Mouse (Mus musculus) intestine, postnatal 0 days (tissue): ENCODE results near the gene Ttc16. TPM values are rescaled to one million over a fixed set of nuclear protein-coding genes. Genes with fewer than 3 reads are reported as not detected.

Experiments used
- ATAC-seq: fragments of 200-750 bp; cut with Nextera tagmentation; 2 replicates; pipeline ENCODE4 v1.8.0; 2017; ENCODE audit warnings: mild to moderate bottlenecking, moderate TSS enrichment, moderate library complexity
- H3K27ac ChIP-seq: fragments of 300-500 bp; sonication (generic); 2 replicates; pipeline ENCODE4 v1.5.1; 2014; ENCODE audit warnings: mild to moderate bottlenecking, low read depth, low read length, moderate library complexity
- H3K27me3 ChIP-seq: fragments of 300-500 bp; sonication (generic); replicated peaks from 2 replicates; pipeline ENCODE4 v1.6.1; 2014; ENCODE audit warnings: low read length, mixed read lengths; ENCODE audit not compliant: control insufficient read depth, insufficient read depth
- H3K36me3 ChIP-seq: fragments of 300-500 bp; sonication (generic); 2 replicates; pipeline ENCODE4 v1.6.1; 2014; ENCODE audit warnings: mild to moderate bottlenecking, moderate library complexity; ENCODE audit not compliant: control insufficient read depth, insufficient read depth
- H3K4me1 ChIP-seq: fragments of 300-500 bp; sonication (generic); replicated peaks from 2 replicates; pipeline ENCODE4 v1.6.1; 2014; ENCODE audit warnings: antibody characterized with exemption, low read length, mixed read lengths; ENCODE audit not compliant: control insufficient read depth, insufficient read depth
- H3K4me2 ChIP-seq: fragments of 300-500 bp; sonication (generic); replicated peaks from 2 replicates; pipeline ENCODE4 v1.6.1; 2014; ENCODE audit warnings: low read depth, mild to moderate bottlenecking, moderate library complexity
- H3K4me3 ChIP-seq: fragments of 300-500 bp; sonication (generic); 2 replicates; pipeline ENCODE4 v1.5.1; 2014; ENCODE audit warnings: low read depth, low read length
- H3K9ac ChIP-seq: fragments of 300-500 bp; sonication (generic); 2 replicates; pipeline ENCODE4 v1.6.1; 2014; ENCODE audit warnings: mild to moderate bottlenecking, low read depth, low read length
- H3K9me3 ChIP-seq: fragments of 300-500 bp; sonication (generic); 2 replicates; pipeline ENCODE4 v1.6.1; 2016; ENCODE audit warnings: mixed run types; ENCODE audit not compliant: control insufficient read depth
- CTCF ChIP-seq: sonication (generic); IDR thresholded peaks from 2 replicates; pipeline ENCODE4 v1.5.1; 2016; ENCODE audit warnings: low read depth, mild to moderate bottlenecking, control low read depth, antibody characterized with exemption, moderate library complexity
- WGBS: fragments of 180-500 bp; shearing (Covaris S2); extraction: QIAGEN DNeasy Blood & Tissue Kit; methylation state at CpG from one replicate; pipeline ENCODE4 v1.1.7; 2014; 5-methylcytosine and 5-hydroxymethylcytosine counted together
- polyA plus RNA-seq: library from polyadenylated mRNA; unstranded; fragments of >200 nt; fragmentation: Nextera tagmentation; extraction: Ambion mirVana; gene quantifications from 2 replicates; pipeline ENCODE4 v1.2.1, GENCODE M21; 2015

Ttc16 gene
- polyA plus RNA-seq, 1 experiment from 2014 or later: 0.04 TPM

DNA sequence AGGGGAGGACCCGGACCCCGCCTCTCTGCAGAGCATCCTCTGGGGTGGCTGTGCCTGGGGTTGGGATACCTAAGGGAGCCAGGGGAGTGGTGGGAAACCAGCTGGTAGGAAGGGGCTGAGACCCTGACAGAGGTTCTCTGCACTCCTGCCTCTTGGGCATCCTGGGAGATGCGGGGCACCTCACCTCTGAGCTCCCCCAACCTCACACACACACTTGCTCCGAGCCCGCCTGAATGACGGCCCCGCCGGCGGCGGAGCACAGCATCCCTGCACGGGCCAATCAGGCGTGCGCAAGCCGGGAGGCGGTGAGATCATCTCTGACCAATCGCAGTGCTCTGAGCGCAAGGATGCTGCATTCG lies 33.3 kb downstream of the Ttc16 start:
- Histone ChIP-seq H3K36me3 (0 out of 2 replicates have a peak, but pooled peaks cover 8% of the 10 kb centered on the region), H3K4me3 (peak overlapping the region; percentile 37; the same call in 1 of the 2 replicates), H3K9ac (no peak overlapping the region), H3K27me3 (peaks cover 23% of the 10 kb centered on the region), H3K4me2 (peak overlapping the region; percentile 70), H3K4me1 (no peaks in the 10 kb centered on the region), H3K9me3 (no peaks in the 10 kb centered on the region), H3K27ac (no peak overlapping the region)
- TF ChIP-seq CTCF: no peak
- no peak for ATAC-seq
- WGBS: 10% methylated on average over 18 of the region's 18 CpGs

DNA sequence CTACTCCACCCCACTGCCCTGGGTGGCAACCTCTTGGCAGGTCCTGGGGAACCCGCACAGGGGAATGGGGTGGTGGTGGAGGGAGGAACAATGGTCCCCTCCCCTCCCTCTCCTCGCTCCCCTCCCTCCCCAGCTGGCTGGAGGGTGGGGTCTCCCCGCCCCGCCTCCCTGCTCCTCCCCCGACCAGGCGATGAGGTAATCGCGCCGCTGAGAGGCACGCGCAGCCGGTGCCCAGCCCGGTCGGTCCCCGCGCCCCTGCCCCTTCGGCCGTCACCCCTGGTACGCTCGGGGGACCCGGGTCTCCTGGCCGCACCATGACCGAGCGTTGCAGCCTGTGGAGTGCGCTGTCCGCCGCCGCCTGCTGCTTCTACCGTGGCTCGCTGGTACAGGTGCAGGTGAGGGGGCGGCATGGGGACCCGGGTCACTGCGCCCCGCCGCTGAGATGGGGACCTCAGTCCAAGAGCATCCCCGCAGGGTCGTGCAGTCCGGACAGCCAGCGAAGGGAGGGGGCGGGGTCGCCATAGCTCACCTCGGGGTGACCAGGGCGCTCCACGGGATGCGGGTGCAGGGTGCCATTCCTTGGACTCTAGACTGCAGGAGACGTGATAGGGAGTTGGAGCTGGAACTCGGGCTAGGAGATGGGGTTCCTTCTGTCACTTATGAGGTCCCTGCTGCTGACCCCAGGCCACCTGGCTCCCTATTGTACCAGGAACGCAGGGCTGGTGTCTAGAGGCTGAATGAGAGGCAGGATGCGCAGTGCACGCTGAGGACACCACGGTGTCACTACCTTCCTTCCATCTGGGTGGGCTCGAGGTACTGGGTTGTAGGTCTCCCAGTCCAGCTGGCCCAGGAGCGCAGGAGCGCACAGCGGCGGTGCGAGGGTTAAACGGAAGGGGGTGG lies 33.9 kb downstream of the Ttc16 start:
- Histone ChIP-seq H3K4me1 (no peaks in the 10 kb centered on the region), H3K4me3 (peak overlapping the region; percentile 37), H3K27me3 (peaks cover 23% of the 10 kb centered on the region), H3K9ac (peak overlapping the region; percentile 11; the same call in 1 of the 2 replicates), H3K4me2 (peak overlapping the region; percentile 70), H3K27ac (no peak overlapping the region), H3K9me3 (no peaks in the 10 kb centered on the region), H3K36me3 (0 out of 2 replicates have a peak, but pooled peaks cover 8% of the 10 kb centered on the region)
- ATAC-seq: 0 out of 2 replicates have a peak, but pooled peaks have one; percentile 17
- peak; percentile 14; the same call in 1 of the 2 replicates for TF ChIP-seq CTCF
- WGBS: 10% methylated on average over 56 of the region's 58 CpGs

DNA sequence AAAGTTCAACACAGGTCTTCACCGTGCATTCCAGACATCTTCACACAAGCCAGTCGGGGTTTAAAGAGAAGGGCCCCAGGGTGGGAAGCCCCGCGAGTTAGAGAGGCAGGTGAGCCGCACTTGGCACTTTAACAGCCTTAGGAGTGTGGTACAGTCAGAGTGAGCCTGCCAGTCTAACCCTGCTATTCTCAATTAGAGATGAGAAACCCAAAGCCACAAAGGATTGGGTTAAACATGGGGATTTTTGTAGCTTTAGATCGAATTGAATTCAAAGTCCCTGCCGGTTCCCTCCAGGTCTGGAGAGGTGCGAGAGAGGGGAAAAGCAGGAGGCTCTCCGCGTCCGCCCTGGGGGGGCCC lies 34.5 kb downstream of the Ttc16 start, which contains the start of gene 6330409D20Rik:
TSS of gene 6330409D20Rik (minus strand) at position 101 of the 357 bp plus-strand sequence.
- TF ChIP-seq CTCF: no peak
- ATAC-seq: no peak
- Histone ChIP-seq H3K27me3 (peaks cover 23% of the 10 kb centered on the region), H3K4me3 (peak within 1 kb of the TSS; percentile 37), H3K4me1 (no peaks in the 10 kb centered on the region), H3K27ac (no peak within 1 kb of the TSS), H3K9ac (peak within 1 kb of the TSS; percentile 11; the same call in 1 of the 2 replicates), H3K4me2 (peak within 1 kb of the TSS; percentile 70), H3K9me3 (no peaks in the 10 kb centered on the region), H3K36me3 (0 out of 2 replicates have a peak, but pooled peaks cover 5% of the 10 kb centered on the region)
- 10% methylated on average over 11 of the region's 11 CpGs for WGBS

DNA sequence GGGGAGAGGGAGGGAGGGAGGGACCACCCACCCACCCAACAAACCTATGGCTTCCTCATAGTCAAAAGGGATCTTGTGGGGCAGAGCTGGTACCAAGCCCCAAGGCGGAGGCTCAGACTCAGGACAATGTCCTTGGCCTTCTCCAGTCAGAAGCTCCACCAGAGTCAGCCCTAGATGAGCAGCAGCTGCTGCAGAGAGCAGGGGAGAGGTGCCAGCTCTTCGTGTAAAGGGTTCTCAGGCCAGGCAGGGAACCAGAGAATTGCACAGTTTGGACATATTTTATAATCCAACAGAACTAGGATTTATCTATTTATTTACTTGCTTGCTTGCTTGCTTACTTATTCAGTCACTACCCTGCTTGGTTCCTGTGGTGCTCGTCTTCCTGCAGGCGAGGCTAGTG lies 36.1 kb downstream of the Ttc16 start:
- no peak for ATAC-seq
- Histone ChIP-seq H3K27ac (no peak overlapping the region), H3K4me2 (no peak overlapping the region), H3K27me3 (peaks cover 23% of the 10 kb centered on the region), H3K9ac (no peak overlapping the region), H3K4me3 (no peak overlapping the region), H3K9me3 (no peaks in the 10 kb centered on the region), H3K36me3 (no peaks in the 10 kb centered on the region), H3K4me1 (no peaks in the 10 kb centered on the region)
- WGBS: 63% methylated on average over 4 of the region's 4 CpGs
- no peak for TF ChIP-seq CTCF

DNA sequence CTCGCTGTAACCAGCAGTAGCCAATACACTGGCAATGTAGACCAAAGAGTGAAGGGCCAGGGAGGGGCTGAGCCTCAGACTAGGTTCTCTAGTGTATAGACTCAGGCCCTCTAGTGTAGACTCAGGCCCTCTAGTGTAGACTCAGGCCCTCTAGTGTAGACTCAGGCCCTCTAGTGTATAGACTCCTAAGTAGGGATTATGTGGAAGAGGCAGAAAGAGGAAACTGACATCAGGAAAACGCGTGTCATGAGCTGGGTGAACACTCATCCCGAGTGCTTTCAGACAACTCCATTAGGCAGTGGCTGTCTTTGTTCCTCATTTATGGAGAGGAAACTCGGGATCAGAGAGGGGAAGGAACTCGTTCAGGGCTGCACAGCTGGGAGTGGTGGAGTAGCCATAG lies 38.4 kb downstream of the Ttc16 start:
- Histone ChIP-seq H3K4me3 (no peak overlapping the region), H3K27me3 (peaks cover 16% of the 10 kb centered on the region), H3K4me1 (no peaks in the 10 kb centered on the region), H3K9ac (no peak overlapping the region), H3K27ac (no peak overlapping the region), H3K36me3 (no peaks in the 10 kb centered on the region), H3K9me3 (no peaks in the 10 kb centered on the region), H3K4me2 (no peak overlapping the region)
- WGBS: 62% methylated on average over 6 of the region's 6 CpGs
- 0 out of 2 replicates have a peak, but pooled peaks have one; percentile 13 for TF ChIP-seq CTCF
- no peak for ATAC-seq

DNA sequence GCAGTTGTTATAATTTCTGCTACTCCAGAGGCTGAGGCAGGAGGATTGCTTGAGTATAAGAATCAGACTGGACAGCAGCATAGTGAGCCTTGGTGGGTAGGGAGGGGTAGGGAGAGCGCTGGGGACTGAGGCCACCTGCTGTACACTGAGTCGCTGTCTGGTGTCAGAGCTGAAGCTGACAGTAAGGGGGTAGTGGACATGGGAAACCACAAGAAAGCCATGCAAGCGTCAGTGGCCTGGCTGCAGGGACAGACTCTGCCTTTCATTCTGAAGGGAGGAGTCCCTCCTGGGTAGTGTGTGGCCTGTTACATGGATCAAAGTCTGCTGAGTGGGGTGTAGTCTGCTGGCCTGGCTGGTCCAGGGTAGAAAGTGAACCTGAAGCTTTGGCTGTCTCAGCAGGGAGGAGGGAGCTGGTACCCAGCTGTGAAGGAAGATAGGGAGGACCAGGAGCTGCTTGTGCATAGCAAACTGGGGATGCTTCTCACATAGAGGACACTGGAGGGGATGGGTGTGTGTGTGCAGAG lies 39.1 kb downstream of the Ttc16 start:
- WGBS: 41% methylated on average over 3 of the region's 3 CpGs
- Histone ChIP-seq H3K9ac (no peak overlapping the region; the same call in 1 of the 2 replicates), H3K4me3 (no peak overlapping the region), H3K9me3 (no peaks in the 10 kb centered on the region), H3K4me2 (no peak overlapping the region), H3K36me3 (no peaks in the 10 kb centered on the region), H3K27me3 (peaks cover 10% of the 10 kb centered on the region), H3K4me1 (no peaks in the 10 kb centered on the region), H3K27ac (no peak overlapping the region)
- TF ChIP-seq CTCF: no peak
- peak; percentile 49; the same call in 1 of the 2 replicates for ATAC-seq
